Mouse (Mus musculus) frontal cortex, postnatal 10 days (tissue): ENCODE measurements around the gene Elane.

Experiments used
- DNase-seq, 2 experiments: peaks; one replicate each; pipeline ENCODE4 v3.0.0; 2022; ENCODE audit warnings: low spot score in 2 of 2, mixed read lengths in 1 of 2

Elane gene

DNA sequence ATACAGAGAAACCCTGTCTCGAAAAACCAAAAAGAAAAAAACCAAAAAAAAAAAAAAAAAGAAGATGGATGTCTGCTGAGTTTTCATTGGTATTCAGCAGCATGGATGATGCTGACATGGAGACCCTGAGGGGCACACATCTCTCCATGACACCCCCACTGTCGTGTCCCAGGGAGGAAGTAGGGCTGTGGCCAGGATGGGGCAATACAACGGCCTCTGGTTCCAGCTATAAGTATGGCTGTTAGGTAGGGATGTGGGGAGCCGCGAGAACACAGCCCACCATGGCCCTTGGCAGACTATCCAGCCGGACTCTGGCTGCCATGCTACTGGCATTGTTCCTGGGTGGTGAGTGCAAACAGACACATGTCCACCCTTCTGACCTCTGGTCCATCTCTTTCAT is at the start of gene Elane:
Elane (plus strand) TSS at position 194 of the 400 bp plus-strand sequence.
- no peak for DNase-seq

DNA sequence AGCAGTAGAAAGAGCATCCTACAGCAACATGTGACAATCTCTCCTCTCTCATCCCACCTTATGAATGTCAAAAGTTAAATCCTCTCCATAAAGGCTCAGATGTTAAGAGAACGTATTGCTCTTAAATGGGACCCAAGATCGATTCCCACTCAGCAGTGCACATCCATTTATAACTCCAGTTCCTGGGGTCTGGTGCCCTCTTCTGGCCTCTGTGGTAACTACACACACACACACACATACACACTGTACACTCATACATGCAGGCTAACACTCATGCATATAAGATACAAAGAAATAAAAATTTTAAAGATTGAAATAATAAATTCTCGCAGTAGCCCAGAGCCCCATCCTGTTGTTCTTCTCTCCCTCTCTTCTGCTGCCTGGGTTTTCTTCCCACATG is 49.1 kb upstream of the Elane start:
- no peak for DNase-seq

DNA sequence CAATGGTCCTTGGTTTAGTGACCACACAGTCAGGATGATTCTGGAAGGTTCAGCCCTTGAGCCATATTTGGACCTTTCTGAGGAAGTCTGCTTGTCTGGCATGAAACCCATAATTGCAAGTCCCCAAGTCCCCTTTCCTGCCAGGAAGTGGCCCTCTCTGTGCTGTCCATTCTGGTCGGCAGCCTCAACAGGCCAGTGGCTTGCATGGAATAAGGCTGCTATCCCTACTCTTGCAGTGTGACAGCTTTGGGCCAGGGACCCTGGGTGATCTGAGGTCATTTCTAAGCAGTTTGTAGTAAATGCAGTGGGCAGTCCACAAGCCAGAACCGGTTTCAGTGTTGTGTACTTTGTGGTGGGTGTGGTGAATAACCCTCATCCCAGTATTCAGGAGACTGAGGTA is 47.9 kb upstream of the Elane start:
- DNase-seq, result no peak

DNA sequence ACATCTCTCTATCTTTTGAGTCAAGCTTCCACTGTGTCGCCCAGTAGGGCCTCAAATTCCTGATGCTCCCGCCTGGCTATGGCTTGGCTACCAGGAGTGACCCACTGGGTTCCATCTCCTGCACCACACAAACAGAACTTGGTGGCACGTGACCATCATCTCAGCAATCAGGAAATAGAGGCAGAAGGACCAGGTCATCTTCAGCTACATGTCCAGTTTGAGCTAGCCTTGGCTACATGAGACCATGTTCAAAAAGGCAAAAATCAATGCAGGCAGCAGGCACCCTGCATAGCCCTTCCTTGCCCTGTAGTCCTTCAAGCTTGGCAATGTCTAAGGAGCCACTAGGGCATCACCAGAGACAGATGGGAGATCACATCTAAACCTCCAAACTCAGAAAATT is 46.0 kb upstream of the Elane start:
- no peak for DNase-seq

DNA sequence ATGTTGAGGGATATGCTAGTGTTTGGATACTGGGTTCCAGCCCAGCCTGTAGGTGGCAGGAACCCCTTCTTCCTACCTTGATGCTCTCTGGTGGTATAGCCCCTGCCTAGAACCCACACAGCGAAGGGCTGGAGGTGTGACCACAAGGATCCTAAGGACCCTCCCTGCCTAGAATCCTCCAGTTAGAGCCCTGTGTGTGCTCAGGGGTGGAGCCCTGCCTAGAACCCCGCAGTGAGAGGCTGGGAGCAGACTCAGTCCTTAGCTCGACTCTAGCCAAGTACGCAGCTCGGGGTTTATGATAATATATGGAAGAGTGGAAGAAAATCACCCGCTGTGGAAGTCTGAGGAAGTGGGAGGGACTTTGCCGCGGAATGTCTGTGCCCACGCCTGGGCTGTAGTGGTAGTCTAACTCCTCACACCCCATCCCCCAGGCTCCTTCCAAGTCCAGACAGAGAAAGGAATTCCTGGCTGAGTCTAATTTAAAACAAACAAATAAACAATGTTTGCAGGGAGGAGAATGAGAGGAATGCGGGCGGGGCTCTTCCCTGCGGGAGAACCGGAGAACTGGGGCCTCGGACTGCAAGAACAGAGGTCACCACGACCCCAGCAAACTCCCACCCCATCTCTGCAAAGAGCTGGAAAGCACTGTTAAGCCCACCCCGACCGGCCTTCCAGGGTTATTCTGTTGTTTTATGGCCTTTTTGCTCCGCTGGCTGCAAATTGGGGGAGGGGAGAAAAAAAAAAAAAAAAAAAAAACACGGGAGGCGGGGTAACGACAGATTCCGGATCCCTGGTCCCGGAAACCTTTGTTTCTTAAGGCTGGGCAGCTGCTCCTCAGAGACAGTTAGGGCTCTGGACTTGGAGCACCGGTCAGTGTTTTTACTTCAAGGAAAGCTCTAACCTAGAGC is 45.1 kb upstream of the Elane start:
- DNase-seq, result peak; percentile 66 to 74

DNA sequence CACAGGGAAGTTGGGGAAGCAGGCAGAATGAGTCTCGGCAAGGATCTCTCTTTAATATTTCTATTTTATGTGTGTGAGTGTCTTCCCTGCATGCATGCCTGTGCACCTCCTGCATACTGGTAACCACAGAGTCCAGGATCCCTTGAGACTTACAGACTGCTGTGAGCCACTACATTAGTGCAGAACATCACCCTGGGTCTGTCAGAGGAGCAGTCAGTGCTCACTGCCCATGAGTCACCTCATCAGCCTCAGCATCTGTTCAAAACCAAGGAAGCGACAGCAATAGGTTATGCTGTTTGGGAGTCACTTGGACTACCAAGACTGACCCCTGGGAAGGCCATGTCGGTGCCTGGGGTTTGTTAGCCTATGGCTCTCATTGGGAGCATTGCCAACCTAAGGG is 43.7 kb upstream of the Elane start:
- no peak for DNase-seq

DNA sequence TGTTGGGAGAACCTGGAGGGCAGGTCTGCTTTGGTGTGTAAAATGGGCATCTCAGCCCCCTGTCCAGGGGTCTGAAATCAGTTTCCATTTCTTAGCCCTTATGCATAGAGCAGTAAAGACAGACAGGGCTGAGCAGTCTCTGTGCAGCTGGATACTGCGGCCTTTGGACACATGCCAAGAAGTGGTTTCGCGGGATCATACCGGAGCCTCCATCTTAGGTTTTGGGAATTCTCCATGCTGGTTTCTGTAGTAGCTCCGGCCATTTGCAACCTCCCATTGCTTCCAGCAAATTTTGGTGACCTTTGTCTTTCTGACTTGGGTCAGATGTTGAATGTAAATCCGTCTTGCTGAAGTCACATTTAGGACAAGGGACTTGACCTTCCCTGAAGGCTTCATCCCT is 42.6 kb upstream of the Elane start:
- DNase-seq, result no peak

DNA sequence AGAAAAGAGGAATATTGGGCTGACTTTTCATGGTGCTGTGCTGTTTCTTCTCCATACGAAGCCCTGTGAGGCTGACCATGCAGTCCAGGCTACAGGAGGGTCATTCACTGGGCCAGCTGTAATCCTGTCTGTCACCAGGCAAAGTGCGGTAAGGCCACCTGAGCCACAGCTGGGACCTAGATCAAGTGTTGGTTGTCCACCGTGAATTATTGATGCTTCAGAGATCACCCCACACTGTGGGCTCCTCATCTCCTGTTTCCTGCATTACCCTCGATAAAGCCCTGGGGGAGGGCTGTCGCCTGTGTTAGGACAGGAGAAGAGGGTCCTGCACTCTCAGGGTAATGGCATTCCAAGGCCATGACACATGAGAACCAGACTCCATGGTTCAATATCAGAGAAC is 39.5 kb upstream of the Elane start:
- no peak for DNase-seq

DNA sequence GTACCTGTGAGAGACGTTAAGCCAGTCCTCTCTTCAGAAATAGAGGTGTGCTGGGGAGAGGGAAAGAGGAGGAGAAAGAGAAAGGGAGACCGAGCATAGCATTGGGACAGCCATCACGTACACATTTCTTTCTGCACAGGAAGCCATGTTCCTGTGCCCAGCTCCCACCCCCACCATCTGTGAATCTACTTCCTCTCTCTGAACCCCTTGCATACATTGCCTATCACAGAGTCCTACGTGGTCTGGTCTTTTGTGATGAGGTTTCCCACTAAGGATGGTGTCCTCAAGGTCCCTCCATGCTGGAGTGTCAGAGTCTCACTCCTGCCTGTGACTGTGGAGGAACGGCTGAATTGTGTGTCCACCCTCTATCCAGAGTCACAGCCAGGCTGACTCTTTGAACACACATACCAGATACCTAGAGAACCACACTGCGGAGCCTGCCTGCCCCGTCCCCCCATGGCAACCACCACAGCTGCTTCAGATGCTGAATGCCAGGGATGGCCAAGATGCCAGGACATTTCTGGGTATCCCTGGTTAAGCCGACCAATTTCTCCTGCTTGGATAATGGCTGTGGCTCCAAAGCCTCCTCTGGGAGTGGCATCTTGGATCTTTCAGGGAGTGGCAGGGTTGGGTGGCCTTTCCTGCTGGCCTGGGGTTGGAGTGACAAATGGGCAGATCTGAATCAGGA is 36.0 kb upstream of the Elane start:
- no peak for DNase-seq

DNA sequence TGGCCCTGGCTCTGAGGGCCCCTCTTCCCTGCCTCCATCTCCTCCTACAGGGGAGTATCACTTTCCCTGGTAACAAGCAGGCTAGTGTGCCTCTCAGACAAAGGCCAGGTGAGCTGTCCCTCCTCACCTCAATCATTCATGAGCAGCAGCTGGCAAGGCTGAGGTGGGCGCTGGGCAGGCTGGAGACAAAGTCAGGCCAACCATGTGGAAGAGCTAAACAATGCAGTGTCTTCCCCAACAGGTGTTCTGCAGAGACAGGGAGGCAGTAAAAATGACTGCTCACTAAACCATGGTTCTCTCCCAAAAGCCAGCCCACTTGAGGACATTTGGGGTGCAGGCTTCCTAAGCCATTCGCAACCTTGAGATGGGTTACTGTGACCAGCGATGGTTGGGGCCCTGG is 34.4 kb upstream of the Elane start:
- DNase-seq, result no peak

DNA sequence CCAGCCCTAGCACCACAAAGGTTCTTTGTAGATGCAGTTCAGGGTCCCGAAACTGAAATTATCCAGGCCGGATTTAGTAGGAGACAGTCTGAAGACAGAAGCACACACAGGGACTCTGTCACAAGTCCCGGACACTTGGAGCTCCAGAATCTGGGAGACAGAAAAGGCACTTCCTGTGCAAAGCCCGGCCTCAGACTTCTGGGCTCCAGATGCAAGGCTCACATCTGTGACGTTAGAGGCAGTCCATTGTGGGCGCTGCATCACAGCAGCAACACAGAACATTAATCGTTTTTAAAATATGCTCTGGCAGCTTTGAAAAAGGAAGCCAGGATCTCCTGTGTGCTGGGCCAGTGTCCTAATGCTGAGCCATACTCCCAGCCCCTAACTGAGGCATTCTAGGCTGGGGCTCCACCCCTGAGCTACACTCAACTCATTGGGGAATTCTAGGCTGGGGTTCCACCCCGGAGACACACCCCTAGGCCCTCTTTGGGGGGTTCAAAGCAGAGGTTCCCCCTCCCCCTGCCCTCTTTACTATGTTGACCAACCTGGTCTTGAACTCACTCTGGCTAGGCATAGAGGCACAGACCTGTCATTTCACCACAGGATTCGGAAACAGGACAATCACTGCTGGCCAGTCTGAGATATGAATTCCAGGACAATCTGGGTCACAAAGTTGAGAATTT is 33.8 kb upstream of the Elane start:
- no peak for DNase-seq

DNA sequence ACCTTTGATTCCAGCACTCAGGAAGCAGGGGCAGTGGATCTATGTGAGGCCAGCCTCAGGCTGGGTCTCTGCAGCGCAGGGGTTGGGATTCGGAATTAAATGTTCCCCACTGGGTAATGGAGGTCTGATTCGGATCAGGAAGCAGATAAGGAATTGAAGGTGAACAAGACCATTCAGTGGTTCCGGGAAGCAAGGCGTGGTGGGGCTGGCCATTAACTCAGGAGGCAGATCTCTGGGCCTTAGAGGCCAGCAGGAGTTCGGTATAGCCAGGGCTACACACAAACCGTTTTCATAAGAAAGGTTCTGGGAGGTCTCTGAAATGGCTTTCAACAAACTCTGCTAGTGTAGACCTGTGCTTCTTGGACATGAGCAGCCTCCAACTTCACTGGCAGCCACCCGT is 33.2 kb upstream of the Elane start:
- no peak for DNase-seq

DNA sequence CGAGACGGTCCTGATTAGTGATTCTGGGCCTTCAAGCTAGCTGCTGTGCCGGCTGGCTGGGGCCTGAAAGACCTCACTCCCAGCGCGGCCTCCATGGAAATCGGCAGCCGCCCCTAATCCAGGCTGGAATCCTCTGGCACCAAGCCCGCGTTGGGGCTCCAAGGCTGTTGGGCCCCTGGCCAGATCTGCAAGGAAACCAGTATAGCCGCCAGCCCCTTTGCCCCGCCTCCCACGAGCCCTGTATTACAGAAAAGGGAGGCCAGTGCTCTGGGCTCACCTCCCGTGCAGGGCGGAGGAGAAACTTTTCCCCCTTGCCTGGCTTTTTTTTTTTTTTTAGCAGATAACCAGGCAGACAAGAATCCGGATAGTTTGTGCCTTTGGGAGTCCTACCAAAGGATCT is 32.7 kb upstream of the Elane start:
- peak; percentile 86 to 90 for DNase-seq

DNA sequence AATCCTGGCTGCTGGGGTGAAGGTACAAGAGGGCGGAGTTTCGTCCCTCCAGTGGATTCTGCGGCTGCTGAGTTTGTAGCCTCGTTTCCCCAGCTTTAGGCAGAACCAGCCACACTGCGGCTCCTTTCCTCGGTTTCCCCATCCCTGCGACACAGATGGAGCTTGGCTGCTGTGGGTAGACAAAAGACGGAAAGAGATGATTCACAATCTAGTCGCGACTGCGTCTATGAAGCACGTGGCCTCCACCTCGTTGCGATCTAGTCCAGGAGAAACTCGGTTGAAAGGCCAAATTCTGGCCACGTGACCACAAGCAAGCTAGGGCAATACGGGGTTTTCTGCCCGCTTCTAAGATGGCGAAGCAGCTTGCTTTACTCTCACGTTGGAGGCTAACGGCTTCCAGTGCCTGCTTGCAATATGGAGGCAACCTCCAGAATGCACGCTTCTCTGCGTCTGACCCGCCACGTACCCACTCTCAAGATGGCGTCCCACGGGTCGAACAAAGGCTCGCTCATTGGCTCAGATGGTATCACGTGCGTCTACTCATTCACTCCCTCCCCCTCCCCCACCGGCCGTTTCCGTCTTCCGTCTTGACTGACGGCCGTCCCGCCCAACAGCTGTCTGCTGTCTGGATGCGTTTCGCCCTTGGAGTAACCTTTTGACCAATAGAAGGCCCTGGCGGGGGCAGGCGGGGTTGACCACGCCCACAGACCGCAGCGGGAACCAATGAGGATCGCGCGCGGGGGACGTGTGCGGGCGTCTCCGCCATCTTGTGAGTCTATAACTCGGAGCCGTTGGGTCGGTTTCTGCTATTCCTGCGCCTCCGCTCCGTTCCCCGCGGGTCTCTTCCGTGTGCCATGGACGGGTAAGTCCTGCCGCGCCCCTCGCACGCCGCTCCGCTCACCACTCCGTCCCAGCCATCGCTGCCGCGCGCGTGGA is 31.9 kb upstream of the Elane start, which contains the start of gene Ptbp1:
Ptbp1 (plus strand) TSS at position 568 of the 936 bp plus-strand sequence.
- DNase-seq, result peak; percentile 99

DNA sequence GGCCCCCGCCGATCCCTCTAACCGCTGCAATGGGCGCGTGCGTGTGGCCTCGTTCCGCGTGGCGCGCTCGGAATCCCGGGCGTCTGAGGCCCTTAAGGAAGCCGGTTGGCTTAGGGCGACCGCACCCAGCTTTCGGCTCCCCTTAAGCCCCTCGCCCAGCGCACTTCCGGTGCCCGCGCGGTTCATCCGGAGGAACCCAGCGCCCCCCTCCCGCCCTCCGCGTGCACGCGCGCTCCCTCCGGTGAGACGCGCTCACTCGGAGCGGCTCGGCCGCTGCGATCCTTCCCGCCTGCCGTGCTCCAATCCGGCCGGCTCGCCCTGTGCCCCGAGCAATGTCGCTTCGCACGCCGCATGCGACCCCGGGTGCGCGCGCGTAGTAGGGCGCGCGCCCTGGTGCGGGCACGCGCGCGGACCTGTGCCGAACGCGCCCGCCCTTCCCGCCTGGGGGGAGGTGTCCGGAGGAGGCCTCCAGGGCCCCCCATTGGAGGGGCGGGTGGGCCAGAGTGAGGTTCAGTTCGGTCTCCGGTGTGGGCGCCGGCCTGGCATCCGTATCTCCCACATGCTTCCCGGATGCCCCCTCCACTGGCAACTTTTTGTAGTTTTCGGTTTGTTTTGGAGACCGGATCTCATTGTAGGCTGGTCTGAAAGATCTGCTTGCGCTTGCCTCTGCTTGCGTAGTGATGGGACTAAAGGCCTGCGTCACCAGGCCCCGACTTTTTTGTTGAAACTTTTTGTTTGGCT is 31.1 kb upstream of the Elane start:
- DNase-seq, result no peak

DNA sequence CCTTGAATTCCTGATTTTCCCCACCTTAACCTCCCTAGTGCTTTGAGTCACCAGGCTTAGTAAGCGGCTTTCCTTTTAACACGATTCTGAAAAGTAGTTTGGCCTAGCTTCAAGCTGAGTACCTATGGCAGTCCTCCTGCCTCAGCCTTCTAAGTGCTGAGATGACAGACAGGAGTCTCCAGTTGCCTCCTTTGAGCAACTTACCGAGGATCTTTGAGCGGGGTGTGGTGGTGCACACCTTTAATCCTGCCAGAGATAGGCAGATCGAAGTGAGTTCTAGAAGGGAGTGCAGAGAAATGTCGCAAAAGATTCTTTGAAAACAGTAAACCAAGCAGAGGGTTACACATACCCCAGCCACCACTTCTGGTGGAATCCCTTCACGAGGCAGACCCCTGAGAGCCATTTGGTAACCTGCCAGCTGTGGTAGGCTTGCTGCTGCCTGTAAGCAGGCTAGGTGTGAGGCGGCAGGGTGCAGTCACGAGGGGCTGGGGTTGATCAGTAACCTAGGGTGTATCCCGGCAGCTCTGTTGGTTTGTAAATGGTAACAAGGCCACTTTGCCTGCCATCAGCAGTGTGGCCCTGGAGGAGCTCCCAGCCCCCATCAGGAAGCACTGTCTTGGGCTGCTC is 30.4 kb upstream of the Elane start:
- DNase-seq, result no peak

DNA sequence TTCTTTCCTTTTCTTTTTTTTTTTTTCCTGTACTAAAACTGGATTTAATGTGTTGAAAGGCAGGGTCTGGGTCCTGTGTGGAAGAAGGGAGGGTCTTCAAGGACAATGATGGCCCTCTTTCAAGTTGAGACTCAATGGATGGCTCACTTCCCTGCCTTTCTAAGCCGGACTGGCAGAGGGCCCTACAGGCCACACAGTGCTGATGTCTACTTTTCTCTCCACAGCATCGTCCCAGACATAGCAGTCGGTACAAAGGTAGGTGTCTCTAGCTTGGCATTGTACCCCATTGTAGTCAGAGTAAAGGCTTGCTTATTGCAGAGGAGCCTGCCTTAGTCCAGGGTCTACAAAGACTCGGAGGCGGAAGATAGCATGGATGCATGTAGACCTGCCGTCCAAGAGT is 29.8 kb upstream of the Elane start:
- DNase-seq, result no peak

DNA sequence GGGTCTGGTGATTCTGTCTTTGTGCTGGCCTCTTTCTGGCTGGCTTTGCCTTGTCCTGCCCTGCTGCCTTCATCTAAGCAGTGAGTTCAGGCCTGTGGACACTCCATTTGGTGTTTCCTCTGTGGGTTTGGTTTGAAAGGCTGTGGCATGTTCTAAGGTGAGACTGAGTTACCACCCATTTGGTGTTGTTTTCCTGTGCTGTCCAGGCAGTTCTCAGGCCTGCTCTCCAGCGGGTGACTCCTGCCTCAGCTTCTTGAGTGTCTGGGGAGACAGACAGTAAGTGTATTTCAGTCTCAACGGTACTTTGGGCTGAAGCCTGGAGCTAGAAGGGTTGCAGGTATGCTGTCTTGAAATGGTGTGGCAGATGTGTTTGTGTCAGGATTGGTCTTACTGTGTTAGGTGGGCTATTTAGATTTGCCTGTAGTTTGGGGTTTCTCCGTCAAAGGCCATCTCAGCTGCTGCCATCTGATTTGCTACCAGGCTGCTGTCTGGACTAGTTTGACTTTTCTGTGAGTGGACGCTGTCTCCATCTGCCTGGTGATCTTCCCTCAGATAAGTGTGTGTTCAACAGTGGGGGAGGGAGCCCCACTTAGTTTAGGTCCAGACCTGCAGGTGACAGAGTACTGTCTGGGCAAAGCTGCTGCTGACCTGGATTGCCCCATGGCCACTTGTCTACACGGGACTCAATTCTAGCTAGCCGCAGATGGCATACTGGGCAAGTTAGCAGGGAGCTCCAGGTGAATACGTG is 29.2 kb upstream of the Elane start:
- no peak for DNase-seq

DNA sequence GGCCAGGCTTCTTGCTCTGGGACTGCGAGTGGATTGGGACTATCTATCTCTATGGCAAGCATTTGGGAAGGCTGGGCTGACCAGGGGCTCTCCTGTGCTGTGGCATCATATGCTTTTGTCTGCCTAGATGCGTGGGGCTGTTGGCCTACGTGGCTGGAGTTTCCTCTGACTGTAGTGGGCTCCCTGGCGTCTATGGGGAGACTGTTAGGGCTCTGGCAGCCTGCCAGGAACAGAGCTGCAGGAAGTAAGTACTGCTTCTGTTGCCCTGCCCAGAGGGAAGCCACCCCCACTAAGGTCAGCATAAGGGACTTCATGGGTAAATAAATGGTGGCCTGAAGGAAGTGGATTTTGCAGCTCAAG is 28.6 kb upstream of the Elane start:
- DNase-seq, result peak in 1 of 2 experiments; percentile 68

DNA sequence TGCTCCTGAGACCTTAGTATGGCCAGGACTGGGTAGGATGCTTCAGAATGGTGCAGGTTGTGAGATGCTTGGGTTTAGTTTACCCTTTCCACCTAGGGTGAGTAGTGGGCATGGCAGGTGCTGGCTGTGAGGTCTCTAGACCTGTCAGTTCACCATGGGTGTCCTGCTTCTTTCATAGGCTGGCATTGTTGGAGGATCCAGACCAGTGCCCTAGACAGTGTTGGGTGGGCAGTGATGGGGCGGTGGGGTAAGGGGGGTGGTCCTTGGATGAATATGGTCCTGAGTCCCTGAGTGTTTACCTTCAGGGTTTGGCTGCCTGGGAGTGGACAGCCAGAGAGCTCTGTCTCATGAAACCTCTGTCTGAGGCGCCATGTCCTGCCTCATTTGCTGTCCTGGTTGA is 28.2 kb upstream of the Elane start:
- no peak for DNase-seq
